Mouse (Mus musculus): Measurements from ENCODE around the gene Jph2.

The Jph2 gene

GRCm38 (mm10) chr2:163397905-163398304 is at the start of gene Jph2:
Jph2 (minus strand) TSS chr2:163397993.
- no peak for DNase-seq (ENCODE audit: low spot score)

GRCm38 (mm10) chr2:163447375-163447774 is 49.6 kb upstream of the Jph2 start:
- no peak for DNase-seq (ENCODE audit: low spot score)

- no peak for DNase-seq (ENCODE audit: low spot score)
Measured at GRCm38 (mm10) chr2:163444017-163444416, 46.2 kb upstream of the Jph2 start.

GRCm38 (mm10) chr2:163443543-163443942 is 45.8 kb upstream of the Jph2 start:
- no peak for DNase-seq (ENCODE audit: low spot score)

- DNase-seq (ENCODE audit: low spot score), result no peak
Measured at GRCm38 (mm10) chr2:163439488-163439887, 41.7 kb upstream of the Jph2 start.

- DNase-seq (ENCODE audit: low spot score), result no peak
Measured at GRCm38 (mm10) chr2:163438619-163439451, 41.0 kb upstream of the Jph2 start.

- DNase-seq (ENCODE audit: low spot score), result no peak
Measured at GRCm38 (mm10) chr2:163438246-163438618, 40.4 kb upstream of the Jph2 start, which contains the start of gene Gdap1l1. Gdap1l1 (plus strand) TSS chr2:163438476.

GRCm38 (mm10) chr2:163437800-163438199 is 40.0 kb upstream of the Jph2 start:
- no peak for DNase-seq (ENCODE audit: low spot score)

- DNase-seq (ENCODE audit: low spot score), result no peak
Measured at GRCm38 (mm10) chr2:163433971-163434370, 36.2 kb upstream of the Jph2 start.

GRCm38 (mm10) chr2:163431289-163431688 is 33.5 kb upstream of the Jph2 start:
- no peak for DNase-seq (ENCODE audit: low spot score)

GRCm38 (mm10) chr2:163428346-163429011 is 30.7 kb upstream of the Jph2 start:
- DNase-seq (ENCODE audit: low spot score), result no peak

GRCm38 (mm10) chr2:163424597-163424996 is 26.8 kb upstream of the Jph2 start, which contains the start of gene Oser1:
Oser1 (minus strand) TSS chr2:163424697.
- DNase-seq (ENCODE audit: low spot score), result no peak

- DNase-seq (ENCODE audit: low spot score), result no peak
Measured at GRCm38 (mm10) chr2:163422895-163423660, 25.3 kb upstream of the Jph2 start.

- DNase-seq (ENCODE audit: low spot score), result no peak
Measured at GRCm38 (mm10) chr2:163420366-163420886, 22.6 kb upstream of the Jph2 start.

GRCm38 (mm10) chr2:163419346-163420045 is 21.7 kb upstream of the Jph2 start:
- peak; percentile 97 for DNase-seq (ENCODE audit: low spot score)

GRCm38 (mm10) chr2:163418841-163419345 is 21.1 kb upstream of the Jph2 start:
- no peak for DNase-seq (ENCODE audit: low spot score)

- no peak for DNase-seq (ENCODE audit: low spot score)
Measured at GRCm38 (mm10) chr2:163417830-163418229, 20.0 kb upstream of the Jph2 start.

GRCm38 (mm10) chr2:163417026-163417425 is 19.2 kb upstream of the Jph2 start:
- no peak for DNase-seq (ENCODE audit: low spot score)

GRCm38 (mm10) chr2:163412846-163413590 is 15.2 kb upstream of the Jph2 start:
- DNase-seq (ENCODE audit: low spot score), result no peak

GRCm38 (mm10) chr2:163412419-163412818 is 14.6 kb upstream of the Jph2 start:
- DNase-seq (ENCODE audit: low spot score), result no peak

GRCm38 (mm10) chr2:163411840-163412239 is 14.0 kb upstream of the Jph2 start:
- no peak for DNase-seq (ENCODE audit: low spot score)
